ENCODE assay signal across 20 mouse cellular contexts in genomic region chr1:9442937-9443336, GRCm38 (mm10).
DNase-seq lines count a peak whose midpoint lies in the region; ATAC-seq and TF ChIP-seq lines count a peak whose summit lies in the region.
"Had no signal": no experiment of that assay in that cellular context is flagged by ENCODE, and none has a peak within 500 bp of the region (broad histone marks: within the 10 kb centered on the region; RNA-seq: fewer than 3 reads in every experiment).

No protein-coding gene starts in this region.

- no peak for ATAC-seq in erythroblast, adult 5-6 weeks (replicated peaks; ENCODE audit: low FRiP score, poor library complexity, severe bottlenecking)
- ATAC-seq: activated CD4-positive, CD25-positive, alpha-beta regulatory T cell, adult 4 months; forebrain, embryonic 13.5 days; forebrain, embryonic 15.5 days; forebrain, postnatal 0 days had no signal

- H3K36me3 ChIP-seq in ES-E14 (ENCODE audit: control insufficient read depth, insufficient read depth, low read length, poor library complexity, severe bottlenecking) = no peaks in the 10 kb centered on the region
- H3K36me3 ChIP-seq: embryonic facial prominence, embryonic 13.5 days; embryonic facial prominence, embryonic 15.5 days; forebrain, embryonic 15.5 days had no signal

- intact Hi-C loops in gastrocnemius, postnatal 36 days (cut with DNase I) = no loop called here

- no peaks in the 10 kb centered on the region for H3K9me3 ChIP-seq in ES-E14 (ENCODE audit: control insufficient read depth, insufficient read depth, low read depth, low read length)
- H3K9me3 ChIP-seq: embryonic facial prominence, embryonic 13.5 days; embryonic facial prominence, embryonic 15.5 days; forebrain, embryonic 13.5 days; forebrain, embryonic 15.5 days had no signal

- no peaks in the 10 kb centered on the region for H3K4me1 ChIP-seq in ES-E14 (ENCODE audit: control insufficient read depth in 2 of 2, insufficient read depth in 2 of 2, low read length in 2 of 2, poor library complexity in 1 of 2)
- H3K4me1 ChIP-seq: embryonic facial prominence, embryonic 13.5 days; embryonic facial prominence, embryonic 15.5 days; forebrain, embryonic 13.5 days; forebrain, embryonic 15.5 days had no signal

- peak overlapping the region; percentile 69; the same call in 1 of the 2 replicates for H3K27ac ChIP-seq in ES-E14 (ENCODE audit: insufficient read depth, low read depth, low read length, poor library complexity, severe bottlenecking)
- H3K27ac ChIP-seq: embryonic facial prominence, embryonic 13.5 days; embryonic facial prominence, embryonic 15.5 days; forebrain, embryonic 13.5 days; forebrain, embryonic 15.5 days had no signal

- H3K9ac ChIP-seq in ES-E14 (ENCODE audit: insufficient read depth, low read depth, low read length, poor library complexity, severe bottlenecking) = no peak overlapping the region
- H3K9ac ChIP-seq: embryonic facial prominence, embryonic 13.5 days; embryonic facial prominence, embryonic 15.5 days; forebrain, embryonic 13.5 days; forebrain, embryonic 15.5 days; forebrain, postnatal 0 days had no signal

- in situ Hi-C loops in ES-E14 (cut with MboI; ENCODE audit: low sequenced_read_pairs in 2 of 2, unreplicated experiment in 2 of 2) = no loop called here

- no peak overlapping the region for H3K4me3 ChIP-seq in ES-E14 (ENCODE audit: insufficient read depth in 1 of 2, low read depth in 1 of 2, low read length in 2 of 2, poor library complexity in 1 of 2, severe bottlenecking in 1 of 2)
- H3K4me3 ChIP-seq: embryonic facial prominence, embryonic 13.5 days; embryonic facial prominence, embryonic 15.5 days; forebrain, embryonic 13.5 days; forebrain, embryonic 15.5 days had no signal

- DNase-seq in ES-E14 (ENCODE audit: low read depth, low spot score) (peak; percentile 28), WW6 (ENCODE audit: low read depth, low spot score) (peak; percentile 18)
- no peak for DNase-seq in cerebellum, postnatal 4 days (ENCODE audit: low spot score in 2 of 2)
- DNase-seq in gastrocnemius, postnatal 36 days = no peak
- DNase-seq: adrenal gland, adult 8-10 months; adrenal gland, postnatal 14 days; adrenal gland, postnatal 36 days; cerebellum, adult 11-12 months; cerebellum, adult 2 months; cerebellum, adult 9-10 months; cerebellum, postnatal 10 days; cerebellum, postnatal 25 days; embryo, embryonic 11 days; forebrain, postnatal 0 days had no signal

TF ChIP-seq in ES-E14, 5 proteins besides CTCF, POLR2A, EP300 and RAD21:
- TF ChIP-seq ZNF384 (IDR thresholded peaks at IDR 0.05; ENCODE audit: low read depth, low read length) (no peak), HCFC1 (IDR thresholded peaks at IDR 0.05; ENCODE audit: borderline replicate concordance, insufficient read depth, low read length) (no peak), ZC3H11A (IDR thresholded peaks at IDR 0.05; ENCODE audit: borderline replicate concordance, low read depth, low read length) (no peak), MAFK (IDR thresholded peaks at IDR 0.05; ENCODE audit: insufficient read depth, low read depth, low read length) (no peak)
TF ChIP-seq in ES-E14: peak in this region for 0.

Comparison
In these comparisons a context has a peak if more than half of its experiments do, and no peak if none do; other contexts are left out.
1. DNase-seq: peak in ES-E14 (single experiment) and WW6 (single experiment); none in cerebellum, postnatal 4 days (0 of 2) and gastrocnemius, postnatal 36 days (0 of 2).